Mouse (Mus musculus) small intestine, adult 2 months (tissue): ENCODE results near the gene Hnrnpa1.

ENCODE experiments used
- CTCF ChIP-seq: fragments of 200-500 bp; IDR thresholded peaks from 2 replicates; pipeline ENCODE4 v1.5.1; 2012; ENCODE audit warnings: low read depth, mild to moderate bottlenecking, control low read depth, inconsistent platforms, low read length, moderate library complexity, mixed read lengths; ENCODE audit not compliant: insufficient replicate concordance, insufficient read length; ENCODE audit errors: extremely low read depth
- POLR2A ChIP-seq: fragments of 200-500 bp; IDR thresholded peaks from 2 replicates; pipeline ENCODE4 v1.6.1; 2012; ENCODE audit warnings: low read depth, mild to moderate bottlenecking, control low read depth, inconsistent platforms, low read length, moderate library complexity

DNA sequence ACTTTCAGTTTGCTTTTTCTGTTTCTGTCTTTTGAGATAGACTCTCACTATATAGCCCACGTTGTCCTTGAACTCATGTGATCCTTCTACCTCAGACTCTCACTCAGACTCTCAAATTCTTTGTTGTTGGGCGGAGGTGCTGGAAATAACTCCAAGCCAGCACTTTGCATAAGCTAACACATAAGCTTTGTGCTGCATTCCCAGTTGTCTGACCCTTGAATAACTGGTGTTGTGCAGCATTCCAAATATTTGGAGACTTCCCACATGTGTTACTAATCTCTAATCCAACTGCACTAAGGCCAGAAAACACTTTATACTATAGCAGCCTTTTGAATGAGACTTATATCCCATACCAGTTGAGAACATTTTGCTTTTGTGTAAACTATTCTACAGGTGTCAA, 11.3 kb upstream of the Hnrnpa1 start:
- TF ChIP-seq CTCF (no peak), POLR2A (no peak)
